Comparison of ENCODE assay signal across 8 mouse cellular contexts in the genomic region with DNA sequence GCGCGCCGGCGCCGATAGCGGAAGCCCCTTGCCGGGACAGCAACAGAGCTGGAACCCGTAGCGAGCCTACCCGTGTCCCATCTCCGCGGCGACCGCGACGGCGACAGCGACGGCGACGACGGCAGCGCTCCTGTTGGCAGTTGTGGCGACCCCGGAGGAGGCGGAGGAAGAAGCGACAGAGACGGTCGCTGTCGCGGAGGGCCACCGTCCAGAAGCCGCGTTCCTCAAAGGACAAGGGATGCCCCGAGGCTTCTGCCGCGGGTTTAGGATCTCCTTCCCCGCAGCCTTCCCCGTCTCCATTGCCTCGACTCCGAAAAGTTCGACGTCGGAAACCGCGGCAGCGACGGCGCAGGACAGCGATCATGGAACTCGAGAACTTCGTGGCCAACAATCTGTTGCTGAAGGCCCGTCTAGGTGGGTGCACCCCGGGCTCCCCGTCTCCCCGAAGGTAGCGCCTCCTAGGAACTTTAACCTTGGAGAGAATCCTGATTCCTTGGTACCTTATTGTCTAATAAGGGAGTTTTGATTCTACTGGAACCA. TPM values are rescaled to one million over a fixed set of nuclear protein-coding genes. Genes with fewer than 3 reads are reported as not detected.
DNase-seq lines count a peak whose midpoint lies in the region; ATAC-seq and TF ChIP-seq lines count a peak whose summit lies in the region.

No protein-coding gene starts in this region.

- no peak for TF ChIP-seq POLR2A in small intestine, adult 2 months (IDR thresholded peaks at IDR 0.05; ENCODE audit: low read depth, low read length)

- TF ChIP-seq EP300 in lung, postnatal 0 days (IDR thresholded peaks at IDR 0.05): no peak

- intact Hi-C loops in gastrocnemius, postnatal 14 days (cut with DNase I; ENCODE audit: low total_unique reads): no loop called here

- H3K36me3 ChIP-seq in lung, postnatal 0 days (ENCODE audit: insufficient read depth, low read length): 0 out of 2 replicates have a peak, but pooled peaks cover 13% of the 10 kb centered on the region
- H3K36me3 ChIP-seq in embryonic facial prominence, embryonic 14.5 days (ENCODE audit: control insufficient read depth, insufficient read depth, low read length): peaks cover 16% of the 10 kb centered on the region
- H3K36me3 ChIP-seq in limb, embryonic 11.5 days (ENCODE audit: control insufficient read depth, insufficient read depth, low read length): peaks cover 2% of the 10 kb centered on the region; the same call in 1 of the 2 replicates
- H3K36me3 ChIP-seq in small intestine, adult 2 months (ENCODE audit: control insufficient read depth, insufficient read depth, low read length): peaks cover 7% of the 10 kb centered on the region

- DNase-seq in lung, postnatal 0 days (ENCODE audit: low spot score): no peak
- DNase-seq in lung, postnatal 10 days: no peak
- peak; percentile 36 for DNase-seq in embryonic facial prominence, embryonic 14.5 days (ENCODE audit: low spot score)
- no peak for DNase-seq in limb, embryonic 11.5 days (ENCODE audit: low spot score)
- no peak for DNase-seq in right cerebral cortex, postnatal 4 days
- DNase-seq in gastrocnemius, postnatal 14 days: no peak

- peak overlapping the region; percentile 74 for H3K4me2 ChIP-seq in lung, postnatal 0 days (replicated peaks; ENCODE audit: low read depth, low read length)
- H3K4me2 ChIP-seq in embryonic facial prominence, embryonic 14.5 days (ENCODE audit: low read depth, low read length): peak overlapping the region; percentile 59
- H3K4me2 ChIP-seq in limb, embryonic 11.5 days (ENCODE audit: low read depth, severe bottlenecking): peak overlapping the region; percentile 54

- peak overlapping the region; percentile 91 for H3K27ac ChIP-seq in lung, postnatal 0 days (ENCODE audit: low read length)
- peak overlapping the region; percentile 91 for H3K27ac ChIP-seq in embryonic facial prominence, embryonic 14.5 days (replicated peaks; ENCODE audit: low read depth, low read length)
- peak overlapping the region; percentile 51; the same call in 1 of the 2 replicates for H3K27ac ChIP-seq in limb, embryonic 11.5 days (replicated peaks; ENCODE audit: low read depth, low read length)
- H3K27ac ChIP-seq in small intestine, adult 2 months (ENCODE audit: insufficient read depth, low read depth, low read length): peak overlapping the region; percentile 65

- peak overlapping the region; percentile 60 for H3K4me3 ChIP-seq in lung, postnatal 0 days (ENCODE audit: low read depth, low read length)
- peak overlapping the region; percentile 75 for H3K4me3 ChIP-seq in embryonic facial prominence, embryonic 14.5 days (ENCODE audit: low read depth, low read length)
- peak overlapping the region; percentile 78 for H3K4me3 ChIP-seq in limb, embryonic 11.5 days (ENCODE audit: low read depth, low read length)
- peak overlapping the region; percentile 75 for H3K4me3 ChIP-seq in small intestine, adult 2 months (ENCODE audit: low read depth, low read length)

- no peaks in the 10 kb centered on the region for H3K9me3 ChIP-seq in lung, postnatal 0 days (ENCODE audit: low read length)
- no peaks in the 10 kb centered on the region for H3K9me3 ChIP-seq in embryonic facial prominence, embryonic 14.5 days (ENCODE audit: control insufficient read depth, low read length)
- no peaks in the 10 kb centered on the region for H3K9me3 ChIP-seq in limb, embryonic 11.5 days (ENCODE audit: control insufficient read depth, low read length)

- H3K27me3 ChIP-seq in lung, postnatal 0 days (replicated peaks; ENCODE audit: insufficient read depth, low read length): no peaks in the 10 kb centered on the region
- no peaks in the 10 kb centered on the region for H3K27me3 ChIP-seq in embryonic facial prominence, embryonic 14.5 days (replicated peaks; ENCODE audit: control insufficient read depth, insufficient read depth, low read length)
- peaks cover 2% of the 10 kb centered on the region; the same call in 1 of the 2 replicates for H3K27me3 ChIP-seq in limb, embryonic 11.5 days (ENCODE audit: control insufficient read depth, insufficient read depth, low read length)
- H3K27me3 ChIP-seq in small intestine, adult 2 months (ENCODE audit: control insufficient read depth, insufficient read depth, low read length): no peaks in the 10 kb centered on the region

- no peak for TF ChIP-seq CTCF in lung, postnatal 0 days (IDR thresholded peaks at IDR 0.05)
- TF ChIP-seq CTCF in small intestine, adult 2 months (IDR thresholded peaks at IDR 0.05; ENCODE audit: extremely low read depth, insufficient read length, insufficient replicate concordance, low read depth, low read length): no peak

- peak overlapping the region; percentile 65 for H3K9ac ChIP-seq in lung, postnatal 0 days (replicated peaks; ENCODE audit: low read depth)
- peak overlapping the region; percentile 71 for H3K9ac ChIP-seq in embryonic facial prominence, embryonic 14.5 days (ENCODE audit: low read depth, low read length)
- peak overlapping the region; percentile 67 for H3K9ac ChIP-seq in limb, embryonic 11.5 days (ENCODE audit: low read length)

- under 1% methylated on average over 55 of the region's 57 CpGs for WGBS in lung, postnatal 0 days
- WGBS in embryonic facial prominence, embryonic 14.5 days: 1% methylated on average over 55 of the region's 57 CpGs
- WGBS in limb, embryonic 11.5 days: under 1% methylated on average over 57 of the region's 57 CpGs
- under 1% methylated on average over 57 of the region's 57 CpGs for WGBS in small intestine, adult 2 months

- no peaks in the 10 kb centered on the region for H3K4me1 ChIP-seq in lung, postnatal 0 days (ENCODE audit: insufficient read depth, low read depth, low read length)
- peaks cover 5% of the 10 kb centered on the region; the same call in 1 of the 2 replicates for H3K4me1 ChIP-seq in embryonic facial prominence, embryonic 14.5 days (ENCODE audit: control insufficient read depth, insufficient read depth, low read length)
- peaks cover 2% of the 10 kb centered on the region; the same call in 1 of the 2 replicates for H3K4me1 ChIP-seq in limb, embryonic 11.5 days (ENCODE audit: control insufficient read depth, insufficient read depth, low read length)
- H3K4me1 ChIP-seq in small intestine, adult 2 months (ENCODE audit: control insufficient read depth, insufficient read depth, insufficient read length, low read length): no peaks in the 10 kb centered on the region; the same call in 1 of the 2 replicates

- no peak; the same call in 1 of the 2 replicates for ATAC-seq in lung, postnatal 0 days
- ATAC-seq in embryonic facial prominence, embryonic 14.5 days (ENCODE audit: low read depth): no peak
- no peak for ATAC-seq in limb, embryonic 11.5 days (ENCODE audit: insufficient number of reproducible peaks, low FRiP score, low TSS enrichment, low read depth)
- no peak for ATAC-seq in CD4-positive, CD25-positive, alpha-beta regulatory T cell, adult 4 months

RNA-seq across cellular contexts. Expression of a gene that starts 0.5 kb away (rescaled TPM):
- polyA plus RNA-seq in lung, postnatal 0 days (2015; fragmentation: Nextera tagmentation; extraction: Ambion mirVana): 3.5 and 5.1 TPM in 2 replicates
- 2.2 and 2.3 TPM in 2 replicates for polyA plus RNA-seq in embryonic facial prominence, embryonic 14.5 days (2014; fragmentation: Nextera tagmentation; extraction: Ambion mirVana)
- 1.4 and 2.5 TPM in 2 replicates for polyA plus RNA-seq in limb, embryonic 11.5 days (2014; fragmentation: Nextera tagmentation; extraction: Ambion mirVana)
- polyA plus RNA-seq in small intestine, adult 2 months (2012; rRNA removed): 0.38 and 0.53 TPM in 2 replicates
- polyA plus RNA-seq in CD4-positive, CD25-positive, alpha-beta regulatory T cell, adult 4 months (2017; shearing (Covaris generic)): 1 to 10 TPM; 3.0 to 6.4 TPM
- under 1 TPM; 0.64 to 0.96 TPM for total RNA-seq in gastrocnemius, postnatal 14 days (2021)

RNA-seq across cellular contexts. Expression of a gene that starts 0.7 kb away (rescaled TPM):
- polyA plus RNA-seq in lung, postnatal 0 days (2015; fragmentation: Nextera tagmentation; extraction: Ambion mirVana): 11.1 and 11.6 TPM in 2 replicates
- polyA plus RNA-seq in embryonic facial prominence, embryonic 14.5 days (2014; fragmentation: Nextera tagmentation; extraction: Ambion mirVana): 22.7 and 24.6 TPM in 2 replicates
- polyA plus RNA-seq in limb, embryonic 11.5 days (2014; fragmentation: Nextera tagmentation; extraction: Ambion mirVana): 36.3 and 37.2 TPM in 2 replicates
- 2.8 and 4.4 TPM in 2 replicates for polyA plus RNA-seq in small intestine, adult 2 months (2012; rRNA removed)
- polyA plus RNA-seq in CD4-positive, CD25-positive, alpha-beta regulatory T cell, adult 4 months (2017; shearing (Covaris generic)): 10 to 100 TPM; 28.1 to 31.6 TPM
- 10 to 100 TPM in 1 of 2 experiments, 1 to 10 TPM in 1; 8.0 to 11.3 TPM for total RNA-seq in gastrocnemius, postnatal 14 days (2021)

RNA-seq across cellular contexts. Expression of a gene that starts 23.6 kb away (rescaled TPM):
- polyA plus RNA-seq in lung, postnatal 0 days (2015; fragmentation: Nextera tagmentation; extraction: Ambion mirVana): 52.1 and 75.2 TPM in 2 replicates
- 117 and 124 TPM in 2 replicates for polyA plus RNA-seq in embryonic facial prominence, embryonic 14.5 days (2014; fragmentation: Nextera tagmentation; extraction: Ambion mirVana)
- polyA plus RNA-seq in limb, embryonic 11.5 days (2014; fragmentation: Nextera tagmentation; extraction: Ambion mirVana): 103 TPM in 2 replicates
- 67.5 and 78.5 TPM in 2 replicates for polyA plus RNA-seq in small intestine, adult 2 months (2012; rRNA removed)
- 10 to 100 TPM; 45.6 to 83.5 TPM for polyA plus RNA-seq in CD4-positive, CD25-positive, alpha-beta regulatory T cell, adult 4 months (2017; shearing (Covaris generic))
- 1 to 10 TPM; 6.9 to 9.2 TPM for total RNA-seq in gastrocnemius, postnatal 14 days (2021)
